Mouse (Mus musculus) heart, adult 9 months (tissue): ENCODE results near the gene Cfd.

ENCODE experiments used
- DNase-seq, 2 experiments: peaks; one replicate each; pipeline ENCODE4 v3.0.0; 2022; ENCODE audit warnings: low spot score in 2 of 2

Gene Cfd

DNA sequence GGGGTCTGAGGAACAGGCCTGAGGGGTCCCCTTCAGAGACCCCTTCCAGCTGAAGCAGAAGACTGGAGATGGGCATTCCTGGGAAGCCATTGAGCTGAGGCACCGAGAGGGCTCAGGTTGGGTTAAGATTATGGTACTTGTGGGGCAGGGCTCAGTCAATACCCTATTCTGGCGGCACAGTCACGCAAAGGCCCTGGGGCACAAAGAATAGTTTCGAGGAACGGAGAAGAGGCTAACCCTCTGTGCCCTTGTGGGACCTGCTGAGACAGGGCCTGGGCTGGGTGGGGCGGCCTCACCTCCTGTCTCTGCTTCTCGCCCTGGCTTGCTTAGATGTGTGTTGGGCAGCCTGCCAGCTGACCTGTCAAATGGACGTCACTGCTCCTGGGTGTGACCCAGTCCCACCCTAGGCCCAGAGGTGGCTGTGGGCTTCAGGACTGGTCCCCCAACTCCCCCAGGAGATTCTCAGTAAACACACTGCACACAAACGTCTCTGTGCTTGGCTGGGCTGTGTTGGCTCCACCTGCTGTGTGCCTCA lies 42.6 kb downstream of the Cfd start:
- DNase-seq, result no peak

DNA sequence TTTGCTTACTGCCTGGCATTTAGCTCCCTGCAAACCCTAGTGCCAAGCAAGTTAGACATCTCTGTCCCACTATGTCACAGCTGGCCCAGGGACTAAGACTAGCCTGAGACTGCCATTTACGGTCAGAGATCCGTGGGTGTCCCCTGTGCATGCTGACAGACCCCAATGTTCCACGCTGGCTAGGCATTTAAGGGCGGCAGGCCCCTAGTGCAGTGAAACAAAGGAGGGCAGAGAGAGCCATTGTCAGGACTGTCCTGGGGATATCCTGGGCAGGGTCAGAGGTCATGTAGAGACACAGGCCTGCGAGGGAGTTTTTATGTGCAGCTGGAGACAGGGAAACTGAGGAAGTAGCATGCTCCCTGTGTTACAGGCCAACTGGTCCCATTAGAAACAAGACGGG lies 43.2 kb downstream of the Cfd start:
- no peak for DNase-seq

DNA sequence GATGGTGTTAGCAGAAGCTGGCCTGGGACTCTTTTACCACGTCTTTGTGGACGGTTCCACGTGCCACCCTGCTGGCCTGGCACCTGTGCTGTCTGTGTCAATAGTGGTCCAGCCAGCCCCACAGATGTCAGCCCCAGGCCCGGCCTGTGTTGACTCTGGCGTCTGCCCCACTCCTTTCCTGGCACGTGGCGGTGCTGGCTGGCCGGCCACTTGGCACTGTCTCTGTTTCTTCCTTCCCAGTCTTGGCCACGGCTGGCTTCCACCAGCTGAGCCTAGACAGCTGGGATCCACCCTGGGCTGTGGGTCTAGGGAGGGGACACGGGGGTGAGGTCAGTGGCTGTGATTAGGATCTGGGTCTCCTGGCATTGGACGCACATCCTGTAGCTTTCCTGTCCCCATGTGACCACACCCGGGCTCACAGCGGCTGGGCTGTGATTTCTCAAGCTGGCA lies 43.6 kb downstream of the Cfd start:
- DNase-seq, result peak; percentile 91 to 94

DNA sequence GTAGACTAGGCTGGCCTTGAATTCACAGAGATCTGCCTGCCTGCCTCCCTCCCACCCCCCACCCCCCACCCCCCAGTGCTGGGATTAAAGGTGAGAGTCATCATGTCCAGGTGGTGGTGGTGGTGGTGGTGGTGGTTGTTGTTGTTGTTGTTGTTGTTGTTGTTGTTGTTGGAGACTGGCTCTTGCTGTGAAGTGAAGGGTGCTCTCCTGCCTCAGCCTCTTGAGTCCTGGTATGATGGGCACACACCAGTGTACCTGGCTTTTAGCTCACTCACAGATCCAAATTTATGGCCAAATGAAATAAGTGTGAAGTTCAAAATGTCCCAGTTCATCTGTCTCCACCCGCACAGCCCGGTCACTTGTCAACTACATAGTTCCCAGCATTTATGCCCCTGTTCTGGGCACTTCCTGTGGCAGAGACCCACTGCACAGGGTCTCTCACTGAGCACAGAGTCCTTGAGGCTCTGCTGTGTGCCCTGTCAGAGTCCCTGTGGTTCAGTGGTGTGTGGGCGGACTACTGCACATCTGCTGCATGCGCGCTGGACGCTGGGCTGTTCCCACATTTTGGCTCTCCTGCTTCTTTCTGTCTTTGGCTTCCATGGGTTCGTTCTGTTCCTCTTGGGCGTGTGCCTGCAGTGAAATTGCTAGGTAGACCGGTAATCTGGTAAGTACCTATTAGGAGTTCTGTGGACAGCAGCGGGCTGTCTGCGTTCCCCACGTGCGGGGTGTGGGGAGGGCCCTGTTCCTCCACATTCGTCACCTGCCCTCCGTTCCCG lies 44.3 kb downstream of the Cfd start:
- DNase-seq, result no peak

DNA sequence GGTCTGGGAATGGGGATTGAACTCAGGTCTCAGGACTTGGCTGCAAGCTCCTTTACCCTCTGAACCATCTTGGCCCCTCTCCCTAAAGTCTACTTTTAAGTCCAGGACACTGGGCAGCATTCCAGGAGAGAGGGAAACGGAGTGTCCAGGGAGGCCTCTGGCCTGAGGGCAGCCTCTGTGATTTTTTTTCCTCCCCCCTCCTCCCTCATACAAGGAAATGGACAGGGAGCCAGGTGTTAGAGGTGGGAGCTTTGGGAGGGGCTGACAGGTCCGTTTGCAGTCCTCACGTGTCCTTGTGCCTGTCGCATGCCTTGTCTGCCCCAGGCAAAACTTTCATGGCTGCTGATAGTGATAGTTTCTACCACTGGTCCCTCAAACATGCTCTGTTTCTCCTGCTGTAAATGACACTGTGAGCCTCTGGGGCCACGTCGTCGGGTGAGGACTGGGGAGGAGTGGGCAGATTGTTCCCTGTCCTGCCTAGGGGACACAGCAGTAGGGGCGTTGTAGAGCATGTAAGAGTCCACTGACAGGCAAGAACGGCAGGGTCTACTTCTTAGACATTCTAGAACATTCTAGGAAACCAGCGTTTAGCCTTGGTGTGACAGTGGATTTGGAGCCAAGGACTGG lies 45.7 kb downstream of the Cfd start:
- no peak for DNase-seq

DNA sequence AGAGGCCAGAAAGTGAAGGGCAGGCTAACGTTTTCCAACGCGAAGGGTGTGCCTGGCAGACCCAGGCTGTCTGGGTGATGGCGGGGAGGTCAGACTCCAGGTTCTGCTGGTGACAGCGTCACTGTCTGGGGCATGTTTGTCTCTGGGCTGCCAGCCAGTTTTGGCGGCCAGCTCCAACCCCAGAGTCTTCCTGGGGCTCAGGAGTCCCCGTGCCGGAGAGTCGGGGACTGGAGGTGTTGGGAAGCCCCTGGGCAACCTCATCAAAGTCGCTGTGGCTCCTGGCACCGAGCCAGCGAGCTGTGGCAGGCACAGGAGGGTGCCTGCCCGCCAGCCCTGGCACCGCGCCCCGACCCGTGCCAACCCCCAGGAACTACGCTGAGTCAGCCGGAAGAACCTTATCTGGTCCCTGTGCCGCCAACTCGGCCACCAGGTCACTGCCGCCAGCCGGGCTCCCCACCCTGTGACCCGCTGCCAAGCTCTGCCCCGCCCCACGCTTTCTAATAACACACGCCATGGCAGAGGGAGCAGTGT lies 46.3 kb downstream of the Cfd start:
- DNase-seq, result peak; percentile 78 to 81

DNA sequence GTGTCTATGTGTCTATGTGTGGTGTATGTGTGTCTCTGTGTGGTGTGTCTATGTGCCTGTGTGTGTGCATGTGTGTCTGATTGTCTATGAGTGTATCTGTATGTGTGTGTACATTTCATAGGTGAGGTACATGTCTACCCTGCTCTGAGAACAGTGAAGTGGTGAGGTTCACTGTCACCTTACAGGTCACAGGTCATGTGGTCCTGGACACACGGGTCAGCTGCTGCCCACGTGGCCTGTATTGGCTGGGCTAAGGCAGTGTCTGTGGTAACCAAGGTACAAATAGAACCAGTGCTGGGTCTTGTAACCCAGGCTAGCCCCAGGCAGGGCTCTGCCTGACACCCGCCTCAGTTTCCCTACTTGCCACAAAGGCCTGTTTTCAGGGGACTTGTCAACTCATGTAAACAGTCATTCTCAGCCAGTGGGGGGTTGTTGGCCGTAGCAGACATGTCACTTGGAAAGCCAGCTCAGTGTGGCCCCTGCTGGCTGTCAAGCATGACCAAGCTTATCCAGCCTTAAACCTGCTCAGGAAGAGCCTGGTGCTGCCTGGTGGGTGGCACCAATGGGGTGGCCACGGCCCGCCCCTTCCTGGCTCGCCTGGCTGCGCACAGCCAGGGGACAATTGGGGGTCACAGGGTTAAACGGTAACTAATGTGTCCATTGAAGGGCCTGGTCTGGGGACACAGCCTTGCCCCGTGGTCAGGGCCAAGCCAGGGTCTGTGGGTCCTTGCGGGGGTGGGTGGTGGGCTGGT lies 47.3 kb downstream of the Cfd start:
- DNase-seq, result no peak

DNA sequence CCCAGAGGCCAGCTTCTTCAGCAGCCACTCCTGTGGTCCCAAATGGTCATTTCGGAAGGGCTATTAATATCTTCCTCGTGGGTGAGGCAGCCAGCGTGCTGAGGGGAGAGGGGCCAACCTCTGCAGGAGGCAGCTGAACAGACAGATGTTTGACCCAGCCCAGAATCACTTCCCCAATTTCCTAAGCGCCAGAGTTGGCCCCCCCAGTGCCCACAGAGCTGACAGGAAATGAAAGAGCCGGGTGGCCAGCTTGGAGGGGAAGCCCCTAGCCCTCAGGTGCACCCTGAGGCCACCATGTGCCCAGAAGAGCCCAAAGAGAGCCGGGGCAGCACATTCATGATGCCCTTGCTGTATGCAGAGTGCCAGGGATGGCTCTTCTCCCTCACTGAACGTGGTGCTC lies 50.1 kb downstream of the Cfd start:
- peak in 1 of 2 experiments; percentile 77 for DNase-seq
